Mouse (Mus musculus): ENCODE results near the gene Vldlr. TPM values are rescaled to one million over a fixed set of nuclear protein-coding genes. Genes with fewer than 3 reads are reported as not detected.

The Vldlr gene
- polyA plus RNA-seq (2015; fragmentation: Nextera tagmentation; extraction: Ambion mirVana): 30.3 and 32.7 TPM in 2 replicates

GRCm38 (mm10) chr19:27216318-27216717 is at the start of gene Vldlr:
TSS of gene Vldlr (plus strand) at chr19:27216484.
- H3K9ac ChIP-seq (ENCODE audit: low read depth, low read length): peak within 1 kb of the TSS; percentile 92
- ATAC-seq: peak; percentile 1; the same call in 1 of the 2 replicates
- WGBS: under 1% methylated on average over 11 of the region's 11 CpGs
- peaks cover 16% of the 10 kb centered on the region for H3K4me1 ChIP-seq (ENCODE audit: control insufficient read depth, insufficient read depth, low read depth, low read length)
- peak within 1 kb of the TSS; percentile 89 for H3K4me3 ChIP-seq (ENCODE audit: low read length)
- H3K27ac ChIP-seq (ENCODE audit: low read depth, low read length): peak within 1 kb of the TSS; percentile 93
- no peaks in the 10 kb centered on the region for H3K9me3 ChIP-seq (ENCODE audit: control insufficient read depth, low read length)
- no peaks in the 10 kb centered on the region for H3K36me3 ChIP-seq (ENCODE audit: control insufficient read depth, insufficient read depth, low read length)
- H3K4me2 ChIP-seq (ENCODE audit: low read length): peak within 1 kb of the TSS; percentile 91
- no peaks in the 10 kb centered on the region; the same call in 1 of the 2 replicates for H3K27me3 ChIP-seq (replicated peaks; ENCODE audit: control insufficient read depth, insufficient read depth, low read length)

- Histone ChIP-seq H3K4me2 (ENCODE audit: low read length) (no peak overlapping the region), H3K36me3 (ENCODE audit: control insufficient read depth, insufficient read depth, low read length) (no peaks in the 10 kb centered on the region), H3K4me3 (ENCODE audit: low read length) (no peak overlapping the region), H3K9ac (ENCODE audit: low read depth, low read length) (no peak overlapping the region), H3K9me3 (ENCODE audit: control insufficient read depth, low read length) (no peaks in the 10 kb centered on the region), H3K27me3 (replicated peaks; ENCODE audit: control insufficient read depth, insufficient read depth, low read length) (no peaks in the 10 kb centered on the region), H3K4me1 (ENCODE audit: control insufficient read depth, insufficient read depth, low read depth, low read length) (no peaks in the 10 kb centered on the region), H3K27ac (ENCODE audit: low read depth, low read length) (no peak overlapping the region)
- WGBS: 77% methylated on average over 5 of the region's 5 CpGs
- ATAC-seq: no peak
Measured at GRCm38 (mm10) chr19:27167601-27168319, 48.5 kb upstream of the Vldlr start.

- Histone ChIP-seq H3K4me3 (ENCODE audit: low read length) (no peak overlapping the region), H3K4me2 (ENCODE audit: low read length) (no peak overlapping the region), H3K27me3 (replicated peaks; ENCODE audit: control insufficient read depth, insufficient read depth, low read length) (no peaks in the 10 kb centered on the region), H3K9ac (ENCODE audit: low read depth, low read length) (no peak overlapping the region), H3K4me1 (ENCODE audit: control insufficient read depth, insufficient read depth, low read depth, low read length) (no peaks in the 10 kb centered on the region), H3K36me3 (ENCODE audit: control insufficient read depth, insufficient read depth, low read length) (no peaks in the 10 kb centered on the region), H3K9me3 (ENCODE audit: control insufficient read depth, low read length) (no peaks in the 10 kb centered on the region), H3K27ac (ENCODE audit: low read depth, low read length) (no peak overlapping the region)
- WGBS: 83% methylated on average over 2 of the region's 2 CpGs
- ATAC-seq: no peak
Measured at GRCm38 (mm10) chr19:27173836-27174235, 42.4 kb upstream of the Vldlr start.

GRCm38 (mm10) chr19:27175617-27176016 is 40.7 kb upstream of the Vldlr start:
- no peak overlapping the region for H3K4me2 ChIP-seq (ENCODE audit: low read length)
- no peaks in the 10 kb centered on the region for H3K27me3 ChIP-seq (replicated peaks; ENCODE audit: control insufficient read depth, insufficient read depth, low read length)
- no peaks in the 10 kb centered on the region for H3K36me3 ChIP-seq (ENCODE audit: control insufficient read depth, insufficient read depth, low read length)
- WGBS: 88% methylated on average over 1 of the region's 1 CpGs
- no peaks in the 10 kb centered on the region for H3K4me1 ChIP-seq (ENCODE audit: control insufficient read depth, insufficient read depth, low read depth, low read length)
- no peak overlapping the region for H3K27ac ChIP-seq (ENCODE audit: low read depth, low read length)
- no peak overlapping the region for H3K4me3 ChIP-seq (ENCODE audit: low read length)
- no peak for ATAC-seq
- no peaks in the 10 kb centered on the region for H3K9me3 ChIP-seq (ENCODE audit: control insufficient read depth, low read length)
- H3K9ac ChIP-seq (ENCODE audit: low read depth, low read length): no peak overlapping the region

GRCm38 (mm10) chr19:27176558-27176957 is 39.7 kb upstream of the Vldlr start:
- no peak overlapping the region for H3K9ac ChIP-seq (ENCODE audit: low read depth, low read length)
- H3K36me3 ChIP-seq (ENCODE audit: control insufficient read depth, insufficient read depth, low read length): no peaks in the 10 kb centered on the region
- WGBS: 92% methylated on average over 4 of the region's 4 CpGs
- H3K27me3 ChIP-seq (replicated peaks; ENCODE audit: control insufficient read depth, insufficient read depth, low read length): no peaks in the 10 kb centered on the region
- no peak overlapping the region for H3K4me2 ChIP-seq (ENCODE audit: low read length)
- no peak overlapping the region for H3K27ac ChIP-seq (ENCODE audit: low read depth, low read length)
- H3K4me3 ChIP-seq (ENCODE audit: low read length): no peak overlapping the region
- H3K4me1 ChIP-seq (ENCODE audit: control insufficient read depth, insufficient read depth, low read depth, low read length): no peaks in the 10 kb centered on the region
- ATAC-seq: no peak
- H3K9me3 ChIP-seq (ENCODE audit: control insufficient read depth, low read length): no peaks in the 10 kb centered on the region

GRCm38 (mm10) chr19:27178195-27178807 is 38.0 kb upstream of the Vldlr start:
- 58% methylated on average over 5 of the region's 5 CpGs for WGBS
- Histone ChIP-seq H3K9ac (ENCODE audit: low read depth, low read length) (no peak overlapping the region), H3K4me1 (ENCODE audit: control insufficient read depth, insufficient read depth, low read depth, low read length) (no peaks in the 10 kb centered on the region), H3K4me2 (ENCODE audit: low read length) (no peak overlapping the region), H3K27me3 (replicated peaks; ENCODE audit: control insufficient read depth, insufficient read depth, low read length) (no peaks in the 10 kb centered on the region), H3K36me3 (ENCODE audit: control insufficient read depth, insufficient read depth, low read length) (no peaks in the 10 kb centered on the region), H3K9me3 (ENCODE audit: control insufficient read depth, low read length) (no peaks in the 10 kb centered on the region), H3K4me3 (ENCODE audit: low read length) (no peak overlapping the region), H3K27ac (ENCODE audit: low read depth, low read length) (no peak overlapping the region)
- ATAC-seq: peak; percentile 65; the same call in 1 of the 2 replicates

- no peaks in the 10 kb centered on the region for H3K9me3 ChIP-seq (ENCODE audit: control insufficient read depth, low read length)
- H3K4me2 ChIP-seq (ENCODE audit: low read length): peak overlapping the region; percentile 17; the same call in 1 of the 2 replicates
- no peaks in the 10 kb centered on the region for H3K36me3 ChIP-seq (ENCODE audit: control insufficient read depth, insufficient read depth, low read length)
- H3K4me1 ChIP-seq (ENCODE audit: control insufficient read depth, insufficient read depth, low read depth, low read length): no peaks in the 10 kb centered on the region
- WGBS: 72% methylated on average over 18 of the region's 18 CpGs
- no peaks in the 10 kb centered on the region for H3K27me3 ChIP-seq (replicated peaks; ENCODE audit: control insufficient read depth, insufficient read depth, low read length)
- H3K27ac ChIP-seq (ENCODE audit: low read depth, low read length): no peak overlapping the region
- no peak for ATAC-seq
- H3K9ac ChIP-seq (ENCODE audit: low read depth, low read length): no peak overlapping the region
- no peak overlapping the region for H3K4me3 ChIP-seq (ENCODE audit: low read length)
Measured at GRCm38 (mm10) chr19:27180351-27181122, 35.7 kb upstream of the Vldlr start.

GRCm38 (mm10) chr19:27183511-27183910 is 32.8 kb upstream of the Vldlr start:
- no peaks in the 10 kb centered on the region for H3K4me1 ChIP-seq (ENCODE audit: control insufficient read depth, insufficient read depth, low read depth, low read length)
- WGBS: 87% methylated on average over 7 of the region's 7 CpGs
- ATAC-seq: no peak
- H3K27me3 ChIP-seq (replicated peaks; ENCODE audit: control insufficient read depth, insufficient read depth, low read length): no peaks in the 10 kb centered on the region
- no peak overlapping the region for H3K4me2 ChIP-seq (ENCODE audit: low read length)
- H3K27ac ChIP-seq (ENCODE audit: low read depth, low read length): no peak overlapping the region
- no peaks in the 10 kb centered on the region for H3K36me3 ChIP-seq (ENCODE audit: control insufficient read depth, insufficient read depth, low read length)
- H3K4me3 ChIP-seq (ENCODE audit: low read length): no peak overlapping the region
- H3K9me3 ChIP-seq (ENCODE audit: control insufficient read depth, low read length): no peaks in the 10 kb centered on the region
- no peak overlapping the region for H3K9ac ChIP-seq (ENCODE audit: low read depth, low read length)

- no peaks in the 10 kb centered on the region for H3K4me1 ChIP-seq (ENCODE audit: control insufficient read depth, insufficient read depth, low read depth, low read length)
- no peaks in the 10 kb centered on the region for H3K36me3 ChIP-seq (ENCODE audit: control insufficient read depth, insufficient read depth, low read length)
- H3K9me3 ChIP-seq (ENCODE audit: control insufficient read depth, low read length): no peaks in the 10 kb centered on the region
- no peak overlapping the region for H3K4me3 ChIP-seq (ENCODE audit: low read length)
- H3K4me2 ChIP-seq (ENCODE audit: low read length): no peak overlapping the region
- no peak overlapping the region for H3K27ac ChIP-seq (ENCODE audit: low read depth, low read length)
- no peak overlapping the region for H3K9ac ChIP-seq (ENCODE audit: low read depth, low read length)
- 70% methylated on average over 9 of the region's 9 CpGs for WGBS
- no peaks in the 10 kb centered on the region for H3K27me3 ChIP-seq (replicated peaks; ENCODE audit: control insufficient read depth, insufficient read depth, low read length)
- no peak for ATAC-seq
Measured at GRCm38 (mm10) chr19:27203711-27204238, 12.5 kb upstream of the Vldlr start.

All from hindbrain, embryonic 16.5 days (tissue).